ENCODE assay signal across 8 mouse cellular contexts in genomic region chr11:58994337-58994826, GRCm38 (mm10). TPM values are rescaled to one million over a fixed set of nuclear protein-coding genes. Genes with fewer than 3 reads are reported as not detected.
DNase-seq lines count a peak whose midpoint lies in the region; ATAC-seq and TF ChIP-seq lines count a peak whose summit lies in the region.

No protein-coding gene starts in this region.

- TF ChIP-seq CTCF in spleen, adult 2 months (IDR thresholded peaks at IDR 0.05; ENCODE audit: extremely low read depth, insufficient read depth, insufficient read length, insufficient replicate concordance) = no peak

- TF ChIP-seq POLR2A in spleen, adult 2 months (IDR thresholded peaks at IDR 0.05; ENCODE audit: low read depth, low read length) = no peak

- ATAC-seq in granulocyte monocyte progenitor cell, adult 5-6 weeks (replicated peaks; ENCODE audit: poor library complexity, severe bottlenecking) = peak; percentile 64

- 7% methylated on average over 31 of the region's 35 CpGs for WGBS in spleen, adult 2 months

- peaks cover 11% of the 10 kb centered on the region for H3K36me3 ChIP-seq in spleen, adult 2 months (ENCODE audit: control insufficient read depth, insufficient read depth, low read length)

- H3K4me1 ChIP-seq in spleen, adult 2 months (ENCODE audit: control insufficient read depth, insufficient read depth, insufficient read length) = peaks cover 19% of the 10 kb centered on the region

- no peak overlapping the region for H3K27ac ChIP-seq in spleen, adult 2 months (ENCODE audit: insufficient read depth, low read length)

- H3K4me3 ChIP-seq in spleen, adult 2 months (ENCODE audit: extremely low read depth, insufficient read depth, insufficient read length) = peak overlapping the region; percentile 33; the same call in 1 of the 2 replicates

- peak; percentile 41 for DNase-seq in ovary, postnatal 36 days (ENCODE audit: low spot score)
- no peak for DNase-seq in ovary, adult 18-20 months (ENCODE audit: low spot score)
- DNase-seq in cerebellum, adult 9-11 months = peak; percentile 53
- DNase-seq in kidney, postnatal 10 days = peak; percentile 77
- DNase-seq in lung, postnatal 4 days = peak; percentile 64 to 77
- DNase-seq in spleen, adult 2 months (ENCODE audit: low read depth in 1 of 2, low spot score in 2 of 2) = peak in 1 of 2 experiments; percentile 52
- no peak for DNase-seq in frontal cortex, postnatal 25 days (ENCODE audit: low spot score in 2 of 2)

- H3K27me3 ChIP-seq in spleen, adult 2 months (ENCODE audit: control insufficient read depth, insufficient read depth, low read length) = no peaks in the 10 kb centered on the region

RNA-seq across cellular contexts. Expression of gene Trim11, which starts 16.5 kb away (rescaled TPM):
- total RNA-seq in granulocyte monocyte progenitor cell, adult 5-6 weeks (2014; fragmentation: Nextera tagmentation) = 29.0 and 32.3 TPM in 2 replicates
- total RNA-seq in granulocyte monocyte progenitor cell, adult 5-6 weeks (2017) = 29.1 and 30.5 TPM in 2 replicates
- polyA plus RNA-seq in spleen, adult 2 months (2012; rRNA removed) = 55.6 and 62.0 TPM in 2 replicates

RNA-seq across cellular contexts. Expression of gene Hist3h2a, which starts 39.9 kb away (rescaled TPM):
- total RNA-seq in granulocyte monocyte progenitor cell, adult 5-6 weeks (2014; fragmentation: Nextera tagmentation) = 9.3 and 14.0 TPM in 2 replicates
- 234 and 237 TPM in 2 replicates for total RNA-seq in granulocyte monocyte progenitor cell, adult 5-6 weeks (2017)
- 14.8 and 20.0 TPM in 2 replicates for polyA plus RNA-seq in spleen, adult 2 months (2012; rRNA removed)

RNA-seq across cellular contexts. Expression of gene Trim17, which starts 39.9 kb away (rescaled TPM):
- not detected in 2 replicates for total RNA-seq in granulocyte monocyte progenitor cell, adult 5-6 weeks (2014; fragmentation: Nextera tagmentation)
- 0.13 TPM in 1 of 2 replicates, not detected in the other for total RNA-seq in granulocyte monocyte progenitor cell, adult 5-6 weeks (2017)
- polyA plus RNA-seq in spleen, adult 2 months (2012; rRNA removed) = 0.06 and 0.23 TPM in 2 replicates

RNA-seq across cellular contexts. Expression of gene Hist3h2ba, which starts 45.7 kb away (rescaled TPM):
- total RNA-seq in granulocyte monocyte progenitor cell, adult 5-6 weeks (2014; fragmentation: Nextera tagmentation) = not detected in 2 replicates
- total RNA-seq in granulocyte monocyte progenitor cell, adult 5-6 weeks (2017) = 1.5 and 2.3 TPM in 2 replicates
- polyA plus RNA-seq in spleen, adult 2 months (2012; rRNA removed) = 13.2 and 21.2 TPM in 2 replicates

RNA-seq across cellular contexts. Expression of gene Rnf187, which starts 55.7 kb away (rescaled TPM):
- 78.6 and 79.3 TPM in 2 replicates for total RNA-seq in granulocyte monocyte progenitor cell, adult 5-6 weeks (2014; fragmentation: Nextera tagmentation)
- total RNA-seq in granulocyte monocyte progenitor cell, adult 5-6 weeks (2017) = 60.0 and 82.2 TPM in 2 replicates
- polyA plus RNA-seq in spleen, adult 2 months (2012; rRNA removed) = 157 and 230 TPM in 2 replicates

Comparison
In these comparisons a context has a peak if more than half of its experiments do, and no peak if none do; other contexts are left out.
1. DNase-seq: peak in ovary, postnatal 36 days (single experiment), cerebellum, adult 9-11 months (single experiment), kidney, postnatal 10 days (single experiment) and lung, postnatal 4 days (2 of 2); none in ovary, adult 18-20 months (single experiment) and frontal cortex, postnatal 25 days (0 of 2).